Mouse (Mus musculus) stomach, embryonic 14.5 days (tissue): Measurements from ENCODE around the gene Lrrc8e. TPM values are rescaled to one million over a fixed set of nuclear protein-coding genes. Genes with fewer than 3 reads are reported as not detected.
"Not testable (repeated sequence)": the region's sequence is repeated elsewhere in the genome, so short reads cannot be mapped to it uniquely, and the experiment has no call there.

Source experiments
- ATAC-seq: fragments of 200-750 bp; cut with Nextera tagmentation; 2 replicates; pipeline ENCODE4 v1.8.0; 2017; ENCODE audit warnings: low read depth, moderate TSS enrichment; ENCODE audit not compliant: insufficient number of reproducible peaks, insufficient read depth, low FRiP score
- H3K27ac ChIP-seq: fragments of 300-500 bp; sonication (generic); 2 replicates; pipeline ENCODE4 v1.5.1; 2014; ENCODE audit warnings: mild to moderate bottlenecking, low read length, moderate library complexity, mixed read lengths
- H3K27me3 ChIP-seq: fragments of 300-500 bp; sonication (generic); 2 replicates; pipeline ENCODE4 v1.6.1; 2014; ENCODE audit warnings: low read length, control low read depth, mixed read lengths; ENCODE audit not compliant: control insufficient read depth, insufficient read depth
- H3K36me3 ChIP-seq: fragments of 300-500 bp; sonication (generic); 2 replicates; pipeline ENCODE4 v1.6.1; 2014; ENCODE audit warnings: mild to moderate bottlenecking, control low read depth, low read length, moderate library complexity, mixed read lengths; ENCODE audit not compliant: control insufficient read depth, insufficient read depth
- H3K4me1 ChIP-seq: fragments of 300-500 bp; sonication (generic); 2 replicates; pipeline ENCODE4 v1.6.1; 2014; ENCODE audit warnings: low read length, control low read depth, mixed read lengths; ENCODE audit not compliant: control insufficient read depth, insufficient read depth
- H3K4me2 ChIP-seq: fragments of 300-500 bp; sonication (generic); replicated peaks from 2 replicates; pipeline ENCODE4 v1.6.1; 2014; ENCODE audit warnings: low read depth, low read length, control low read depth
- H3K4me3 ChIP-seq: fragments of 300-500 bp; sonication (generic); 2 replicates; pipeline ENCODE4 v1.5.1; 2014; ENCODE audit warnings: low read depth, low read length, control low read depth
- H3K9ac ChIP-seq: fragments of 300-500 bp; sonication (generic); replicated peaks from 2 replicates; pipeline ENCODE4 v1.6.1; 2014; ENCODE audit warnings: low read depth, mild to moderate bottlenecking, control low read depth, low read length, moderate library complexity, mixed read lengths
- H3K9me3 ChIP-seq: fragments of 300-500 bp; sonication (generic); 2 replicates; pipeline ENCODE4 v1.6.1; 2016; ENCODE audit warnings: low read depth, low read length, control low read depth; ENCODE audit not compliant: control insufficient read depth
- WGBS: fragments of 180-500 bp; shearing (Covaris S2); extraction: QIAGEN DNeasy Blood & Tissue Kit; methylation state at CpG from one replicate; pipeline ENCODE4 v1.1.7; 2014; 5-methylcytosine and 5-hydroxymethylcytosine counted together
- polyA plus RNA-seq: library from polyadenylated mRNA; unstranded; fragments of >200 nt; fragmentation: Nextera tagmentation; extraction: Ambion mirVana; gene quantifications from 2 replicates; pipeline ENCODE4 v1.2.1, GENCODE M21; 2014

Gene Lrrc8e
- polyA plus RNA-seq, 1 experiment from 2014 or later: 3.5 TPM

DNA sequence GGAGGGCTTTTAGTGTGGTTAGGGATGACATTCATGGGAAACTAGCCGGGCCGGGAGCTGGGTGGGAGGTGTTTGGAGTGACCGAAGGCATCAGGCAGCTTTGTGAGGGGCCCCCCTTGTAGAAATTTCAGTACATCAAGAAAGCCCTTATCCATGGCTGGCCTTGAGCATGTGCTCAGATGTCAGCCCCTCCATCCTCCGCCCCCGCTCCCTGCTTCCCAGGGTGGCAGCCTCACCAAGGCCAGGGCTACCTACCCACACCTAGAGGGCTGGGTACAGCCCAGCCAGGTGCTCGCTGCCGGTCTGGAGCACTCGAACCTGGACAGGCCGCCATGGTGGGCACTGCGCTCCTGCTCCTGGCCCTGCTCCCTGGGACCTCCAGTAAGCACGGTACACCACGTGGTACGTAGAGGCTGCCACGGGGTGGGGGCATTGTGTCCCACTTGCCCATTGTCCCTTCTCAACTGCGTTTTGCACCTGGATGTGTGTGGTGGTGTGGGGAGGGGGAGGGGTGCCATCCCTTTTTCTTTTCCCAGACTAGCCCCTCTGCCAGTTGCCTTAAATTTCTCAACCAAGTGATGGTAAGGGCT lies 21.4 kb downstream of the Lrrc8e start, which contains the start of gene Tgfbr3l:
TSS of gene Tgfbr3l (plus strand) at position 264 of the 590 bp plus-strand sequence.
- H3K27ac ChIP-seq: no peak within 1 kb of the TSS
- WGBS: 74% methylated on average over 15 of the region's 15 CpGs
- no peak within 1 kb of the TSS for H3K4me2 ChIP-seq
- no peak within 1 kb of the TSS for H3K4me3 ChIP-seq
- peaks cover 7% of the 10 kb centered on the region; the same call in 1 of the 2 replicates for H3K4me1 ChIP-seq
- no peaks in the 10 kb centered on the region for H3K27me3 ChIP-seq
- peaks cover 58% of the 10 kb centered on the region for H3K36me3 ChIP-seq
- ATAC-seq: no peak
- no peaks in the 10 kb centered on the region for H3K9me3 ChIP-seq
- H3K9ac ChIP-seq: no peak within 1 kb of the TSS

DNA sequence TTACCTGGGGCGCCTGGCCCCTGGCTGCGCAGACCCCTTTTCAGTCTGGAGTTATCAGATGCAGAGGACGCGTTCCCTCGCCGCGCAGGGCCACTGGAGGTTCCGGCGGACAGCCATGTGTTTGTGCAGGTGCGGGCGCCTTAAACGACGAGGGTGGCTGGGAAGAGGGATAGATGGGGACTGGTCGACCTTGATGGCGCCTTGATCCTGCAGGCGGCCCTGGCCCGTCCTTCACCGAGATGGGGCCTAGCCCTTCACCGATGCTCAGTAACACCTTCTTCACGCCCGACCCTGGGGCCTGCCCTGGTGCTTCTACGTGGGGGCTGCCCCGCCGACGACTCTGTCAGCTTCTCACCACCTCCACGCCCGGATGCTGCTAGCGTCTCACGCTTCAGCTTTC lies 22.6 kb downstream of the Lrrc8e start:
- ATAC-seq: no peak
- Histone ChIP-seq H3K36me3 (peaks cover 46% of the 10 kb centered on the region), H3K4me1 (peaks cover 15% of the 10 kb centered on the region; the same call in 1 of the 2 replicates), H3K9me3 (no peaks in the 10 kb centered on the region), H3K9ac (no peak overlapping the region), H3K4me3 (no peak overlapping the region), H3K4me2 (0 out of 2 replicates have a peak overlapping the region, but pooled peaks have one; percentile 7), H3K27me3 (no peaks in the 10 kb centered on the region), H3K27ac (no peak overlapping the region; the same call in 1 of the 2 replicates)
- WGBS: 10% methylated on average over 29 of the region's 29 CpGs

GRCm38 (mm10) chr8:4250306-4250970 lies 23.8 kb downstream of the Lrrc8e start:
- peaks cover 17% of the 10 kb centered on the region; the same call in 1 of the 2 replicates for H3K4me1 ChIP-seq
- H3K27me3 ChIP-seq: no peaks in the 10 kb centered on the region
- peak; percentile 7; the same call in 1 of the 2 replicates for ATAC-seq
- no peaks in the 10 kb centered on the region for H3K9me3 ChIP-seq
- WGBS: 39% methylated on average over 26 of the region's 26 CpGs
- no peak overlapping the region for H3K4me3 ChIP-seq
- no peak overlapping the region for H3K4me2 ChIP-seq
- H3K9ac ChIP-seq: no peak overlapping the region
- no peak overlapping the region for H3K27ac ChIP-seq
- peaks cover 46% of the 10 kb centered on the region for H3K36me3 ChIP-seq

DNA sequence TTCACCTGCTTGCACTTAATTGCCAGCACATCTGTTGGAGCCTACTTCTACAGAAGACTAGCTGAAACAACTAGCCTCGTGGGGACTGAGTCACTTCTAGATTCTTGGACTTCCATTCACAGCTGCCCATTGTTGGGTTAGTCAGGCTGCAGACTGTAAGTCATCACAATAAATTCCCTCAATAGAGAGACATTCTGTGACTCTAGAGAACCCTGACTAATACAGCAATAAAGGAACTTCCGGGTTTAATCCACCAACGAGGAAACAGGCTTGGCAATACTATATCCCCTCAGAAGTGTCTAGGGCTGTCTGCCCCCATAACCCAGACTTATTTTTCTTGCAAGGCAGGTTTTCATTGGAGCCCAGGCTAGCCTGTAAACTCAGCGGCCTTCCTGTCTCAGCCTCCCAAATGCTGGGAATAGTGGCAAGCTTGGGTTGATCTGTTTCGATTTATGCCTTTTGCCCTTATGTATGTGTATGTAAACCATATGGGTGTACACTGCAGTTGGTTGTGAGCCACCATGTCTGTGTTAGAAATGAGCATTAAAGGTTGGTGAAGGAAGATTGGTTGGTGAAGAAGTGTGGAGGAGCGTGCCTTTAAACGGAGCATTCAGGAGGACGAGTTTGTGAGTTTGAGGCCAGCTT lies 25.6 kb downstream of the Lrrc8e start:
- Histone ChIP-seq H3K4me2 (peak overlapping the region; percentile 67), H3K4me3 (peak overlapping the region; percentile 56), H3K9me3 (no peaks in the 10 kb centered on the region), H3K27me3 (no peaks in the 10 kb centered on the region), H3K36me3 (peaks cover 42% of the 10 kb centered on the region), H3K27ac (peak overlapping the region; percentile 74), H3K4me1 (peaks cover 17% of the 10 kb centered on the region; the same call in 1 of the 2 replicates), H3K9ac (peak overlapping the region; percentile 61)
- 44% methylated on average over 8 of the region's 8 CpGs for WGBS
- no peak for ATAC-seq

DNA sequence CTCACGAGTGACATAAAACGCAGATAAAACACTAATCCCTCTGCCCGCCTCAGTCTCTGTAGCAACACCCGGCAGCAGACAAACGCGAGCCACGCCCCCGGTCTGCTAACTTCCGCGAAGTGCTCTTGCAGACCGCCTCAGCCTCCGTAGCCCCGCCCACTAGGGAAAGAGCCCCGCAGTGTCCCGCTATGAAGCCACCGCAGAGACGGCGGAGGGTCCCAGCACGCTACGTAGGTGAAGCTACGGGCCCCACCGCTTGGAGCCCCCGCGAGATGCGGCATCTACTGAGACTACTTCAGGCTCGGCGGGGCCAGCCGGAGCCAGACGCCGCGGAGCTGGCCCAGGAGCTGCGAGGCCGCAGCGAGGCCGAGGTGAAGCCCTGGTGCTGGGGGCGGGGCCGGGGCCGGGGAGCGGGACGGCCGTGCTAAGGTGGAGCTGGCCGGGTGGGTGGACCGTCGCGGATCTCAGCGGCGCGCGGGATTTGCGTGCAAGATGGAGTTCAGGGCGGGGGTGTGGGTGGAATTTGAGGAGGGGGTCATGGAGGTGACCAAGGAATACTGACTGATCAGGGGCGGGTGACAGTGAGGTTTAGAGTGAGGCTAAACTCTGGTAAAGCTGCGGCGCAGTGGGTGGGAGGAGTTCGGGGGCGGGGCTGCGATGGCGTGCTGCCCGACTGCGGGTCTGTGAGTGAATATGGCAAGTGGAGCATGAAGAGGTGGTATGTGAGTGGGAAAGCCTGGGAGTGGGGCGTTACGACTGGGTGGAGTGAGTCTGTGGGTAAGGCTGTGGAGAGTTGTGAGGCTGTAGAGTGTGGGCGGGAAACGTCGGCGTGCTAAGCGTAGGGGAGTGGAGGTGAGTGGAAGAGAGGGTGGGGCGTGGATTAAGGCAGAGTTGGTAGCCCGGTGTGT lies 26.6 kb downstream of the Lrrc8e start, which contains the start of gene Snapc2:
TSS of gene Snapc2 (plus strand) at position 147 of the 908 bp plus-strand sequence.
- peak within 1 kb of the TSS; percentile 67 for H3K4me2 ChIP-seq
- under 1% methylated on average over 69 of the region's 69 CpGs for WGBS
- peak; percentile 90 for ATAC-seq
- peak within 1 kb of the TSS; percentile 74 for H3K27ac ChIP-seq
- no peaks in the 10 kb centered on the region for H3K27me3 ChIP-seq
- peaks cover 22% of the 10 kb centered on the region; the same call in 1 of the 2 replicates for H3K4me1 ChIP-seq
- peak within 1 kb of the TSS; percentile 56 for H3K4me3 ChIP-seq
- no peaks in the 10 kb centered on the region for H3K9me3 ChIP-seq
- H3K9ac ChIP-seq: peak within 1 kb of the TSS; percentile 61
- peaks cover 32% of the 10 kb centered on the region for H3K36me3 ChIP-seq

- Histone ChIP-seq H3K9ac (no peak overlapping the region), H3K4me1 (peaks cover 22% of the 10 kb centered on the region; the same call in 1 of the 2 replicates), H3K9me3 (no peaks in the 10 kb centered on the region), H3K4me3 (peak overlapping the region; percentile 56), H3K36me3 (peaks cover 31% of the 10 kb centered on the region), H3K4me2 (peak overlapping the region; percentile 67), H3K27ac (peak overlapping the region; percentile 55; the same call in 1 of the 2 replicates), H3K27me3 (no peaks in the 10 kb centered on the region)
- no peak for ATAC-seq
- WGBS: 66% methylated on average over 6 of the region's 6 CpGs
These were observed 27.4 kb downstream of the Lrrc8e start for GRCm38 (mm10) chr8:4254001-4254400.

GRCm38 (mm10) chr8:4255471-4255870 lies 28.8 kb downstream of the Lrrc8e start:
- H3K9me3 ChIP-seq, ATAC-seq, H3K4me2 ChIP-seq, H3K27me3 ChIP-seq, H3K9ac ChIP-seq, H3K4me3 ChIP-seq, H3K27ac ChIP-seq: not testable (repeated sequence)
- WGBS: 83% methylated on average over 7 of the region's 7 CpGs
- peaks cover 27% of the 10 kb centered on the region; the same call in 1 of the 2 replicates for H3K4me1 ChIP-seq
- H3K36me3 ChIP-seq: peaks cover 31% of the 10 kb centered on the region
